Mouse (Mus musculus) C3H10T1/2 (cell line): ENCODE measurements around the gene Lrwd1. TPM values are rescaled to one million over a fixed set of nuclear protein-coding genes. Genes with fewer than 3 reads are reported as not detected.

ENCODE experiments used
- polyA plus RNA-seq, 2 experiments: library from polyadenylated mRNA; unstranded; fragments of >200 nt; fragmentation: generic; extraction: Trizol; gene quantifications; one replicate each; pipeline ENCODE4 v1.2.1; 2012; ENCODE audit warnings: missing spikeins in 2 of 2

Lrwd1 gene
- polyA plus RNA-seq, result 10 to 100 TPM; 27.7 to 44.7 TPM

GRCm38 (mm10) chr5:136135571-136136291 is at the start of gene Lrwd1, which contains the start of gene Alkbh4:
Lrwd1 (minus strand) TSS chr5:136136074.
Alkbh4 (plus strand) TSS chr5:136136146.

GRCm38 (mm10) chr5:136170512-136171362 is 34.9 kb upstream of the Lrwd1 start, which contains the start of gene Orai2:
Orai2 (minus strand) TSS chr5:136170713.

GRCm38 (mm10) chr5:136115891-136116783 is 19.7 kb downstream of the Lrwd1 start, which contains the start of gene Polr2j:
Polr2j (plus strand) TSS chr5:136116631.

GRCm38 (mm10) chr5:136083669-136084107 is 52.2 kb downstream of the Lrwd1 start, which contains the start of gene Rasa4:
Rasa4 (plus strand) TSS chr5:136083916.

Other genes with a start within 250 kb of the Lrwd1 start
- 1 to 10 TPM; 1.3 to 1.4 TPM for gene Hspb1, start 248.2 kb downstream of the Lrwd1 start, polyA plus RNA-seq
- 100 to 1,000 TPM in 1 of 2 experiments, 10 to 100 TPM in 1; 60.4 to 122 TPM for gene Ywhag, start 201.5 kb downstream of the Lrwd1 start, polyA plus RNA-seq
- gene Ssc4d, start 161.5 kb downstream of the Lrwd1 start, polyA plus RNA-seq, result 1 to 10 TPM; 3.7 to 9.4 TPM
- 1 to 10 TPM in 1 of 2 experiments, under 1 TPM in 1; 0.02 to 1.0 TPM for gene Zp3, start 156.0 kb downstream of the Lrwd1 start, polyA plus RNA-seq
- gene Dtx2, start 141.3 kb downstream of the Lrwd1 start, polyA plus RNA-seq, result 10 to 100 TPM; 12.7 to 19.1 TPM
- under 1 TPM; 0.02 to 0.73 TPM for gene Upk3b, start 97.6 kb downstream of the Lrwd1 start, polyA plus RNA-seq
- gene Upk3bl, start 81.6 kb downstream of the Lrwd1 start, polyA plus RNA-seq, result 1 to 10 TPM in 1 of 2 experiments, under 1 TPM in 1; 0.50 to 1.1 TPM
- 10 to 100 TPM; 33.4 to 45.9 TPM for gene Rasa4, start 52.2 kb downstream of the Lrwd1 start, polyA plus RNA-seq
- 100 to 1,000 TPM; 191 to 235 TPM for gene Polr2j, start 19.4 kb downstream of the Lrwd1 start, polyA plus RNA-seq
- gene Alkbh4, start 72 bp upstream of the Lrwd1 start, polyA plus RNA-seq, result 1 to 10 TPM; 3.9 to 9.5 TPM
- 10 to 100 TPM; 10.5 to 11.4 TPM for gene Orai2, start 34.6 kb upstream of the Lrwd1 start, polyA plus RNA-seq
- gene Prkrip1, start 62.9 kb upstream of the Lrwd1 start, polyA plus RNA-seq, result 10 to 100 TPM; 27.8 to 38.1 TPM
- gene Sh2b2, start 110.5 kb upstream of the Lrwd1 start, polyA plus RNA-seq, result 1 to 10 TPM; 2.2 to 4.0 TPM